Mouse (Mus musculus) megakaryocyte, embryonic 14.5 days (primary cell): ENCODE data around the gene Adk.

ENCODE experiments used
- FLI1 ChIP-seq: IDR thresholded peaks from 2 replicates; pipeline ENCODE4 v1.6.1; 2012; ENCODE audit warnings: low read length, inconsistent platforms, mixed read lengths
- GATA1 ChIP-seq: IDR thresholded peaks from 3 replicates; pipeline ENCODE4 v1.6.1; 2012; ENCODE audit warnings: mixed read lengths, low read length, inconsistent platforms, borderline replicate concordance

- TF ChIP-seq FLI1 (no peak), GATA1 (no peak)
Observed at GRCm38 (mm10) chr14:21052781-21053130, 382 bp downstream of the Adk start.
